Mouse (Mus musculus) embryonic facial prominence, embryonic 15.5 days (tissue): ENCODE measurements at regions not wholly inside any gene's neighbourhood (a gene's known extent, or its start where the extent isn't known, plus 50 kb on each side); places are given as distances from the start of the nearest gene placed in this dataset.

Experiments
- ATAC-seq: fragments of 200-750 bp; cut with Nextera tagmentation; 2 replicates; pipeline ENCODE4 v1.8.0; 2017; ENCODE audit warnings: low read depth, moderate TSS enrichment; ENCODE audit not compliant: insufficient number of reproducible peaks, low FRiP score, low TSS enrichment
- H3K27ac ChIP-seq: fragments of 300-500 bp; sonication (generic); replicated peaks from 2 replicates; pipeline ENCODE4 v1.5.1; 2015; ENCODE audit warnings: mild to moderate bottlenecking, inconsistent platforms
- H3K27me3 ChIP-seq: fragments of 300-500 bp; sonication (generic); 2 replicates; pipeline ENCODE4 v1.6.1; 2015; ENCODE audit warnings: inconsistent platforms
- H3K36me3 ChIP-seq: fragments of 300-500 bp; sonication (generic); 2 replicates; pipeline ENCODE4 v1.6.1; 2015; ENCODE audit warnings: mild to moderate bottlenecking, inconsistent platforms
- H3K4me1 ChIP-seq: fragments of 300-500 bp; sonication (generic); 2 replicates; pipeline ENCODE4 v1.6.1; 2015; ENCODE audit warnings: inconsistent platforms
- H3K4me2 ChIP-seq: fragments of 300-500 bp; sonication (generic); replicated peaks from 2 replicates; pipeline ENCODE4 v1.6.1; 2015; ENCODE audit warnings: mild to moderate bottlenecking, inconsistent platforms
- H3K4me3 ChIP-seq: fragments of 300-500 bp; sonication (generic); replicated peaks from 2 replicates; pipeline ENCODE4 v1.5.1; 2015; ENCODE audit warnings: mild to moderate bottlenecking, inconsistent platforms
- H3K9ac ChIP-seq: fragments of 300-500 bp; sonication (generic); 2 replicates; pipeline ENCODE4 v1.6.1; 2015; ENCODE audit warnings: inconsistent platforms
- H3K9me3 ChIP-seq: fragments of 300-500 bp; sonication (generic); replicated peaks from 2 replicates; pipeline ENCODE4 v1.6.1; 2016; ENCODE audit warnings: inconsistent platforms
- WGBS: fragments of 180-500 bp; shearing (Covaris S2); methylation state at CpG from one replicate; pipeline ENCODE4 v1.1.7; 2015; 5-methylcytosine and 5-hydroxymethylcytosine counted together

GRCm38 (mm10) chr17:88307082-88307481 lies 133.4 kb upstream of the Foxn2 start:
- H3K9ac ChIP-seq = no peak overlapping the region
- no peaks in the 10 kb centered on the region for H3K9me3 ChIP-seq
- no peak overlapping the region for H3K27ac ChIP-seq
- no peak overlapping the region for H3K4me3 ChIP-seq
- H3K4me1 ChIP-seq = no peaks in the 10 kb centered on the region
- no peak overlapping the region for H3K4me2 ChIP-seq
- no peak for ATAC-seq
- H3K36me3 ChIP-seq = no peaks in the 10 kb centered on the region
- 40% methylated on average over 4 of the region's 4 CpGs for WGBS
- no peaks in the 10 kb centered on the region for H3K27me3 ChIP-seq

GRCm38 (mm10) chr17:88307826-88308225 lies 132.7 kb upstream of the Foxn2 start:
- Histone ChIP-seq H3K27me3 (no peaks in the 10 kb centered on the region), H3K4me2 (no peak overlapping the region), H3K9me3 (no peaks in the 10 kb centered on the region), H3K36me3 (no peaks in the 10 kb centered on the region), H3K4me3 (no peak overlapping the region), H3K27ac (no peak overlapping the region), H3K4me1 (no peaks in the 10 kb centered on the region), H3K9ac (no peak overlapping the region)
- ATAC-seq = no peak
- 90% methylated on average over 9 of the region's 9 CpGs for WGBS

GRCm38 (mm10) chr17:88312876-88313275 lies 127.6 kb upstream of the Foxn2 start:
- ATAC-seq = no peak
- Histone ChIP-seq H3K27me3 (no peaks in the 10 kb centered on the region), H3K4me2 (no peak overlapping the region), H3K9me3 (no peaks in the 10 kb centered on the region), H3K27ac (no peak overlapping the region), H3K4me3 (no peak overlapping the region), H3K4me1 (no peaks in the 10 kb centered on the region), H3K9ac (no peak overlapping the region), H3K36me3 (no peaks in the 10 kb centered on the region)
- WGBS = 87% methylated on average over 2 of the region's 2 CpGs

- H3K36me3 ChIP-seq = no peaks in the 10 kb centered on the region
- no peak overlapping the region for H3K9ac ChIP-seq
- H3K4me2 ChIP-seq = no peak overlapping the region
- no peak overlapping the region for H3K27ac ChIP-seq
- no peaks in the 10 kb centered on the region for H3K4me1 ChIP-seq
- H3K9me3 ChIP-seq = no peaks in the 10 kb centered on the region
- no peak overlapping the region for H3K4me3 ChIP-seq
- no peak; the same call in 1 of the 2 replicates for ATAC-seq
- 67% methylated on average over 15 of the region's 15 CpGs for WGBS
- H3K27me3 ChIP-seq = no peaks in the 10 kb centered on the region
Observed at GRCm38 (mm10) chr17:88316213-88316967, 124.1 kb upstream of the Foxn2 start.

- Histone ChIP-seq H3K27ac (no peak overlapping the region), H3K36me3 (no peaks in the 10 kb centered on the region), H3K4me1 (no peaks in the 10 kb centered on the region), H3K4me3 (no peak overlapping the region), H3K27me3 (no peaks in the 10 kb centered on the region), H3K9ac (no peak overlapping the region), H3K9me3 (no peaks in the 10 kb centered on the region), H3K4me2 (no peak overlapping the region)
- ATAC-seq = no peak
- 72% methylated on average over 5 of the region's 5 CpGs for WGBS
Observed at GRCm38 (mm10) chr17:88317311-88317710, 123.2 kb upstream of the Foxn2 start.

GRCm38 (mm10) chr17:88317806-88318205 lies 122.7 kb upstream of the Foxn2 start:
- Histone ChIP-seq H3K4me1 (no peaks in the 10 kb centered on the region), H3K9ac (no peak overlapping the region), H3K4me3 (no peak overlapping the region), H3K36me3 (no peaks in the 10 kb centered on the region), H3K4me2 (no peak overlapping the region), H3K27ac (no peak overlapping the region), H3K9me3 (no peaks in the 10 kb centered on the region), H3K27me3 (no peaks in the 10 kb centered on the region)
- WGBS = 79% methylated on average over 7 of the region's 7 CpGs
- ATAC-seq = no peak

- Histone ChIP-seq H3K36me3 (no peaks in the 10 kb centered on the region), H3K9me3 (no peaks in the 10 kb centered on the region), H3K27me3 (no peaks in the 10 kb centered on the region), H3K9ac (no peak overlapping the region), H3K4me1 (no peaks in the 10 kb centered on the region), H3K4me3 (no peak overlapping the region), H3K27ac (no peak overlapping the region), H3K4me2 (no peak overlapping the region)
- WGBS = 56% methylated on average over 16 of the region's 16 CpGs
- no peak for ATAC-seq
Observed at GRCm38 (mm10) chr17:88318207-88318791, 122.2 kb upstream of the Foxn2 start.

- Histone ChIP-seq H3K9ac (no peak overlapping the region), H3K4me1 (no peaks in the 10 kb centered on the region), H3K4me2 (no peak overlapping the region), H3K36me3 (no peaks in the 10 kb centered on the region), H3K4me3 (no peak overlapping the region), H3K27ac (no peak overlapping the region), H3K9me3 (no peaks in the 10 kb centered on the region), H3K27me3 (no peaks in the 10 kb centered on the region)
- WGBS = 74% methylated on average over 5 of the region's 5 CpGs
- no peak for ATAC-seq
Observed at GRCm38 (mm10) chr17:88318936-88319335, 121.6 kb upstream of the Foxn2 start.

- no peak overlapping the region for H3K4me2 ChIP-seq
- no peaks in the 10 kb centered on the region for H3K4me1 ChIP-seq
- no peak overlapping the region for H3K27ac ChIP-seq
- H3K4me3 ChIP-seq = no peak overlapping the region
- H3K9ac ChIP-seq = no peak overlapping the region
- ATAC-seq = no peak
- H3K27me3 ChIP-seq = no peaks in the 10 kb centered on the region
- WGBS = 70% methylated on average over 1 of the region's 1 CpGs
- H3K36me3 ChIP-seq = no peaks in the 10 kb centered on the region
- H3K9me3 ChIP-seq = no peaks in the 10 kb centered on the region
Observed at GRCm38 (mm10) chr17:88320686-88321085, 119.8 kb upstream of the Foxn2 start.

GRCm38 (mm10) chr17:88325326-88325909 lies 115.1 kb upstream of the Foxn2 start:
- H3K4me2 ChIP-seq = no peak overlapping the region
- H3K4me1 ChIP-seq = peaks cover 3% of the 10 kb centered on the region; the same call in 1 of the 2 replicates
- H3K4me3 ChIP-seq = no peak overlapping the region
- H3K9me3 ChIP-seq = no peaks in the 10 kb centered on the region
- no peak; the same call in 1 of the 2 replicates for ATAC-seq
- no peaks in the 10 kb centered on the region for H3K36me3 ChIP-seq
- 37% methylated on average over 14 of the region's 14 CpGs for WGBS
- no peaks in the 10 kb centered on the region for H3K27me3 ChIP-seq
- H3K27ac ChIP-seq = no peak overlapping the region
- H3K9ac ChIP-seq = no peak overlapping the region

- Histone ChIP-seq H3K4me2 (no peak overlapping the region), H3K4me3 (no peak overlapping the region), H3K4me1 (peaks cover 3% of the 10 kb centered on the region; the same call in 1 of the 2 replicates), H3K9ac (no peak overlapping the region), H3K9me3 (no peaks in the 10 kb centered on the region), H3K27me3 (no peaks in the 10 kb centered on the region), H3K36me3 (no peaks in the 10 kb centered on the region), H3K27ac (no peak overlapping the region)
- WGBS = 23% methylated on average over 12 of the region's 12 CpGs
- no peak for ATAC-seq
Observed at GRCm38 (mm10) chr17:88325910-88326739, 114.4 kb upstream of the Foxn2 start.
